Mouse (Mus musculus): ENCODE results near the gene Gm11032. TPM values are rescaled to one million over a fixed set of nuclear protein-coding genes. Genes with fewer than 3 reads are reported as not detected.
"Not testable (repeated sequence)": the region's sequence is repeated elsewhere in the genome, so short reads cannot be mapped to it uniquely, and the experiment has no call there.

Gm11032 gene
- polyA plus RNA-seq (2015; fragmentation: Nextera tagmentation; extraction: Ambion mirVana): not detected in 2 replicates

DNA sequence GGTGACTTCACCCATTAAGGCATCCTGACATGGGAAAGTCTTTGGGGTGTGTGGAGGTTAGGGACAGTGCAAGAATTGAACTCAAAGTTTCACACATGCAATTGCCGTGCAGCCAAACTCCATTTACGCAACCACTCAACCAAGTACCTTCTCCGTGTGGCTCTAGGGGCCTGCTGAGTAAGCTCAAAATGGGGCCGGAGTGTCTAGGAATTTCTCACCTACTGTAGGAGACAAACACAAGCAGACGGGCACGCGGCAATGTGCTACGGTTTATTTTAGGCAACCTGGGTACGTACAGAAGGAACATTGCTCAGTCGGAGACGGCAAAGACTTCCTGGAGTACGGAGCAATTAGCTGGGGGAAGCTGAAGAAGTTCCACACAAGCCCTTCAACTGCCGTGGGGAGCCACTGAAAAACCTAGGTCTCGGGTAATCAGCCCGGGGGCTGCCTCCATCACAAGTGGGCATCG, at the start of gene Gm11032:
Gene Gm11032 (plus strand): TSS at position 51 of the 469 bp plus-strand sequence.
- H3K36me3 ChIP-seq: no peaks in the 10 kb centered on the region
- no peaks in the 10 kb centered on the region for H3K27me3 ChIP-seq
- 88% methylated on average over 16 of the region's 16 CpGs for WGBS
- no peak for ATAC-seq
- no peaks in the 10 kb centered on the region for H3K4me1 ChIP-seq (replicated peaks)
- H3K9ac ChIP-seq (replicated peaks): no peak within 1 kb of the TSS
- no peak within 1 kb of the TSS for H3K4me3 ChIP-seq (replicated peaks)
- H3K9me3 ChIP-seq: no peaks in the 10 kb centered on the region
- no peak within 1 kb of the TSS for H3K4me2 ChIP-seq (replicated peaks)
- H3K27ac ChIP-seq: no peak within 1 kb of the TSS

DNA sequence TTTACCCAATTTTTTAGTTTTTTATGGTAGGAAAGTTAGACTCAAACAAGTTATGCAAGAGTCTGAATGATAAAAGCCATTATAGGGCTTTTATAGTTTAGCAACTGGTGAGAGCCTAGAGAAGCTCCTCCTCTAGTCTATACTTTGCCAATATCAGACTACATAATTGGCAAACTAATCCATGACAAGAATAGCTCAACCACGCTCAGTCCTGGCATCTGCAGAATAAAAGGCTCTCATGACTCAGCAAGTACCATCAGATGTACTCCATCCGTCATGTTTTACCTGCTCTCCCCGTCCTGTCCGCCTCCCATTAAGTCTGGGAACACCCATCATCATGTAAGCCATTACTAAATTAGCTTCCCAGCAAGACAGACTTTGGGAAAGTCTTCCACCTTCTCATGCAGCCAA, 48.4 kb upstream of the Gm11032 start:
- ATAC-seq: no peak
- H3K27me3 ChIP-seq: no peaks in the 10 kb centered on the region
- H3K9me3 ChIP-seq: no peaks in the 10 kb centered on the region
- H3K9ac ChIP-seq (replicated peaks): no peak overlapping the region
- no peak overlapping the region for H3K4me2 ChIP-seq (replicated peaks)
- 84% methylated on average over 4 of the region's 4 CpGs for WGBS
- no peak overlapping the region for H3K4me3 ChIP-seq (replicated peaks)
- H3K4me1 ChIP-seq (replicated peaks): no peaks in the 10 kb centered on the region
- no peak overlapping the region for H3K27ac ChIP-seq
- H3K36me3 ChIP-seq: no peaks in the 10 kb centered on the region

DNA sequence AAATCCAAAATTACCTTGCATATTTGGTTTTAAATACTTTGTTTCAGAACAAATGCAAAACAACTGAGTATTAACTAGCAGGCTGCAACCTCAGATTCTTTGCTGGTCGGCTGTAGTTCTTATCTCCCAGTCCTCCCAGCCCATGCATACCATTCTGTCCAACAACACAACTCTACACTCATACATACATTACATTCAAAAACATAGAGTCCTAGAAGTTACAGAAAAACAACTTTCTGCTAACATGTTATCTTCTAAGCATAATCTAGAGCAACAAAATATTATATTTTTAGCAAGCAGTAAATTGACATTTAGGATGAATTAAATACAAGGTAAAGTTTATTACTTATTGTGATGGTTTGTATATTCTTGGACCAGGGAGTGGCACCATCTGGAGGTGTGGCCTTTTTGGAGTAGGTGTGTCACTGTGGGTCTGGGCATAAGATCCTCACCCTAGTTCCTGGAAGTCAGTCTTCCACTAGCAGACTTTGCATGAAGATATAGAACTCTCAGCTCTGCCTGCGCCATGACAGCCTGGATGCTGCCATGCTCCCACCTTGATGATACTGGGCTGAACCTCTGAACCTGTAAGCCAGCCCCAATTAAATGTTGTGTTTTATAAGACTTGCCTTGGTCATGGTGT, 43.7 kb upstream of the Gm11032 start:
- not testable (repeated sequence) for H3K4me3 ChIP-seq (replicated peaks); H3K9ac ChIP-seq (replicated peaks); H3K9me3 ChIP-seq; ATAC-seq; H3K27me3 ChIP-seq; H3K36me3 ChIP-seq; H3K27ac ChIP-seq; H3K4me2 ChIP-seq (replicated peaks); H3K4me1 ChIP-seq (replicated peaks)
- 92% methylated on average over 2 of the region's 2 CpGs for WGBS

DNA sequence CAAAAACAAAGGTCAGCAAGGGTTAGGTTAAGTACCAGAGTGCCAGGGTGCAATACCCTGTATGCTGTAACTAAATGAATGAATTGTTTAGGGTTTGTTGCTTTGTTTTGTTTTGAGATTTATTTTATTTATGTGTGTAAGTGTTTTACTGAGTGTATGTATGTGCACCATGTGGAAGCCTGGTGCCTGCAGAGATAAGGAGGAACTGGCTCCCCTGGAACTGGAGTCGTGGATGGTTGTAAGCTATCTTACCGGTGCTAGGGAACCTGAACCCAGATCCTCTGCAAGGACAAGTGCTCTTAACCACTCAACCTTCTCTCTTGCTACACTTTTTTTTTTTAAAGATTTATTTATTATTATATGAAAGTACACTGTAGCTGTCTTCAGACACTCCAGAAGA, 42.8 kb upstream of the Gm11032 start:
- Histone ChIP-seq H3K9me3 (no peaks in the 10 kb centered on the region), H3K9ac (replicated peaks) (no peak overlapping the region), H3K4me2 (replicated peaks) (no peak overlapping the region), H3K36me3 (no peaks in the 10 kb centered on the region), H3K4me1 (replicated peaks) (no peaks in the 10 kb centered on the region), H3K27me3 (no peaks in the 10 kb centered on the region), H3K4me3 (replicated peaks) (no peak overlapping the region), H3K27ac (no peak overlapping the region)
- WGBS: 95% methylated on average over 2 of the region's 2 CpGs
- ATAC-seq: no peak

DNA sequence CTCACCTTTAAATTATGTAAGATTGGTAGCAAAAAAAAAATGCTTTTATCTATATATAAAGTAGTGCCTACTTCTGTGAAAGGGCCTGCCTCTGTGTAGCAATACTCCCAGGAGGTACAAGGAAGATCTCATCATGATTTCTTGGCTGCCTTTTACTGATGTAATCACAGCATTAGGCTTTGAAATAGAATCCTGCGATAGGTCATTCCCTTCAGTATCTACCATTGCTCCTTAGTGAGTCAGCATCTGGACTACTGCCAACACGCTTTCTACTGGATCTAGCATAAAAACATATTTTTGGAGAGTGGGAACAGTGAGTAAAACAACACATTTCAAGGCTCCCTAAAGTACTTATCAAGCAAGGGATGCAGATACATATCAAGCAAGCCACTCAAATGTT, 41.2 kb upstream of the Gm11032 start:
- no peak overlapping the region for H3K27ac ChIP-seq
- WGBS: 85% methylated on average over 2 of the region's 2 CpGs
- no peaks in the 10 kb centered on the region for H3K27me3 ChIP-seq
- no peak overlapping the region for H3K9ac ChIP-seq (replicated peaks)
- no peaks in the 10 kb centered on the region for H3K9me3 ChIP-seq
- H3K4me3 ChIP-seq (replicated peaks): no peak overlapping the region
- no peak overlapping the region for H3K4me2 ChIP-seq (replicated peaks)
- no peaks in the 10 kb centered on the region for H3K4me1 ChIP-seq (replicated peaks)
- no peaks in the 10 kb centered on the region for H3K36me3 ChIP-seq
- no peak for ATAC-seq

DNA sequence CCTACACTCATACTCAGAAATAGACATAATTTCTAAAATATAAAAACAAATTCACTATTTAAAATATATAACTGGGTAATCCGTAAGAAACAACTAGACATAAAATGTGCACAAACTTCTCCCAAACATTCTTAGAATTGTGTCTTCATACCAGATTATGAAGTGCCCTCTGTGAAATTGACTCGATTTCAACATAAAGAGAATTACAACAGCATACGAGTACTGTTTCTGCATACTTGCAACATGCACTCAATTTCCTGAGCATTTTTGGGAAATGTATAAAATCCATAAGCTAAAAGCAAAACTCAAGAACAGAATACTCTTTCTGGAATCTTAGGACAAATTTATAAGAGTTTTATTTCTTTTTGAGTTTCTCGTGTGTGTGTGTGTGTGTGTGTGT, 28.1 kb upstream of the Gm11032 start:
- Histone ChIP-seq H3K4me2 (replicated peaks) (no peak overlapping the region), H3K36me3 (no peaks in the 10 kb centered on the region), H3K27ac (no peak overlapping the region), H3K4me1 (replicated peaks) (peaks cover 29% of the 10 kb centered on the region), H3K9me3 (no peaks in the 10 kb centered on the region), H3K27me3 (no peaks in the 10 kb centered on the region), H3K9ac (replicated peaks) (no peak overlapping the region), H3K4me3 (replicated peaks) (no peak overlapping the region)
- ATAC-seq: no peak
- WGBS: 90% methylated on average over 4 of the region's 4 CpGs

DNA sequence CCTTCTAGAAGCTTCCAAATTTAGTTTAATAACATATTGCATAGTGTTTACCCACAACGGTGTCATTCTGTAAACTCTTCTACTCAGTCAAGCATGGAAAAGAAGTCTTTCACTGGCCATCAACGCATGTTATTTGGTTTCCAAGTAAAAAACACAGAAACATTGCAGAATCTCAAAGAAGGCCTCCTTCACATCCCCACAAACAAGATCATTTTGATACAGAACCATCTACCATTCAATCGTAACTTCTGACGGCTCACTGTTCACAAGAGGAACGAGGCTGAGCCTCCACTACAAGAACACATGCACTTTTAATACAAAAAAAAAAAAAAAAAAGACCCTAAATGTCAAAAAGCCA, 26.4 kb upstream of the Gm11032 start:
- Histone ChIP-seq H3K4me2 (replicated peaks) (peak overlapping the region; percentile 66), H3K27ac (no peak overlapping the region), H3K4me3 (replicated peaks) (peak overlapping the region; percentile 86), H3K36me3 (no peaks in the 10 kb centered on the region), H3K9me3 (no peaks in the 10 kb centered on the region), H3K9ac (replicated peaks) (peak overlapping the region; percentile 93), H3K27me3 (no peaks in the 10 kb centered on the region), H3K4me1 (replicated peaks) (peaks cover 29% of the 10 kb centered on the region)
- 20% methylated on average over 5 of the region's 5 CpGs for WGBS
- no peak for ATAC-seq

DNA sequence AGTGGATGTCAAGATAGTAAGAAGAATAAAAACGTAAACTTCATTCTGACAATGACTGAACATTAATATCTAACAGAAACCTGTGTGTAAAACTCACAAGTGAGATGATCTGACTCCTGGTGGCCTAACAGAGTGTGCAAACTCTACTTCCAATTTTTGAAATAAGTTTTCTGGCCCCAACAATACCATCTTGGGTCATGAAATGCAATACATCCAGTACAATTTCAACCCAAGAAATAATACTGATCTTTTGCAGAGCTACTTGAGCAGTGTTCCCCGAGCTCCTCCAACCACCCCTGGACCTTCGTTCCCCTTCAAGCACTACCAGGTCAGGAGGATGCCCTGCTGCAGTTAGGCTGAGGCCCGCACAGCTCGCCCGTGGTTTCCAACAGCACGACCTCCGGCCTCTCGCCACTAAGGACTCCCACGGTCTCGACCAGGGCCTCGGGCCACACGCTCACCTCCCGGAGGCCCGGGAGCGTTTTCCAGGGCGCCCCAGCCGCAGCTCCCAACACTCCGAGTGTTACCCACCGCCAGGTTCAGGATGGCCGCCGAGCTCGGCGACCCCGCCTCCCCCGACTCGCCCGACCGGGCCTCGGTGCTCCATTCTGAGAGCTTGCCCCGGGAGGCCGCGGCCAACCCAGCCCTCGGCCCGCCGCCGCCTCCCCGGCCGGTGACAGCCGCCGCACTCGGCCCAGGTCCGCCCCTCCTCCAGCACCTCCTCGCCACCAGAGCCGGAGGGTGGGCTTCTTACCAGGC, 25.8 kb upstream of the Gm11032 start:
- Histone ChIP-seq H3K27me3 (no peaks in the 10 kb centered on the region), H3K27ac (peak overlapping the region; percentile 95), H3K4me1 (replicated peaks) (peaks cover 29% of the 10 kb centered on the region), H3K9ac (replicated peaks) (peak overlapping the region; percentile 93), H3K9me3 (no peaks in the 10 kb centered on the region), H3K36me3 (no peaks in the 10 kb centered on the region), H3K4me3 (replicated peaks) (peak overlapping the region; percentile 86), H3K4me2 (replicated peaks) (peak overlapping the region; percentile 66)
- WGBS: under 1% methylated on average over 42 of the region's 45 CpGs
- peak; percentile 95 for ATAC-seq

DNA sequence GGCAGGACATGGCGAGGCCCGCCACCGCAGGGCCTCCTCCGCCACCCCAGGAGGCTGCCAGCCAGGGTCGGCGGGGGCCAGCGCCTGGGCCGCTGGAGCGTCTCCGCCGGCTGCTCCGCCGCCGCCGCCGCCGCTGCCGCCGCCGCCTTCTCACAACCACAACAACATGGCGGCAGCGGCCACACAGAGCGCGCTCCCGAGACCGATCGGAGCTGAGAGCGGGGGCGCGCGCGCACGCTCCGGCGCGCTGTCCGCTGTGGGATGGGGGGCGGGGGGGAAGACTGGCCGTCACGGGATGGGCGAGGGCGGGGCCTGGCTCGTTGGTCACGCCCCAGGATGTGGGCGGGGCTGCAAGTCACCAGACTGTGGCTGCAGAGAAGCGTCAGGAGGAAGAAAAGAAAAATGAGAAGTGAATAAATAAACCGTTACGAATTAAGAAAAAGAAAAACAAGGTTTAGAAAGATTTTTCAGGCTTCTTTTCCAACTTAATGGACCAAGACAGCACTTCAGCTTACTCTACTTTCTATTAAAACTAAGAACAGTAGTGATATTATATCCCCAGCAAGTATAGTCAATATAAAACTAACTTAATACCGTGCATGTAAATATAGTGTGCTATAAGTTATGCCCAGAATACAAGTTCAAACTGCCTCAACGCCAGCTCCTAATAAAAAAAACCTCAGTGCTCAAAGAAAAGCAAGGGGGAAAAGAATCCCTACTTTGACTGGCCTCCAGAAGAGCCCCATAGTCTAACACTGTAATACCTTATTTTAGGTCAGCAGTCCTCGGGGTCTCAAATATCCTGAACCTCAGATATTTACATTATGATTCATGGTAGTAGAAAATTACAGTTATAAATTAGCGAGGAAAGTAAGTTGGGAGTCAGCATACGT, 25.0 kb upstream of the Gm11032 start, which contains the start of gene Mtmr3:
Gene Mtmr3 (minus strand): TSS at position 256 of the 893 bp plus-strand sequence.
- WGBS: 5% methylated on average over 44 of the region's 53 CpGs
- H3K4me2 ChIP-seq (replicated peaks): peak within 1 kb of the TSS; percentile 66
- no peaks in the 10 kb centered on the region for H3K27me3 ChIP-seq
- peak within 1 kb of the TSS; percentile 93 for H3K9ac ChIP-seq (replicated peaks)
- H3K27ac ChIP-seq: peak within 1 kb of the TSS; percentile 95
- no peaks in the 10 kb centered on the region for H3K9me3 ChIP-seq
- no peaks in the 10 kb centered on the region for H3K36me3 ChIP-seq
- peaks cover 29% of the 10 kb centered on the region for H3K4me1 ChIP-seq (replicated peaks)
- peak within 1 kb of the TSS; percentile 86 for H3K4me3 ChIP-seq (replicated peaks)
- ATAC-seq: peak; percentile 89

DNA sequence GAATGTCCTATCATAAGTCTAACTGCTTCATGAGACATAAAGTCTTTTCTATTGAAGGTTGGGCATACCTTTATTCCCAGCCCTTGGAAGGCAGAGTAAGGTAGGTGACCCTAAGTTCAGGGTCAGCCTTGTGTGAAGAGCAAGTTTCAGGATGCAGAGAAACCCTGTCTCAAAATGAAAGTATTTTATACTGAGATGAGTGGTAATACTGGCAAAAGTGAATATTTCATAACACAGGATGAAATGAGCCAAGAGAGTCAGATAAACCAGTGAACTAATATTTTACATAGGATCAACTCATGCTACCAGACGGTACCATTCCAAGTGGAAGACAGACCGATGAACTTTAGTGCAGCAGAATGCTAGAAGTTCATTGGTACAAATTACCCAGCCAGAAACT, 21.5 kb upstream of the Gm11032 start:
- Histone ChIP-seq H3K4me2 (replicated peaks) (no peak overlapping the region), H3K4me3 (replicated peaks) (no peak overlapping the region), H3K9ac (replicated peaks) (no peak overlapping the region), H3K36me3 (no peaks in the 10 kb centered on the region), H3K27me3 (no peaks in the 10 kb centered on the region), H3K9me3 (no peaks in the 10 kb centered on the region), H3K27ac (no peak overlapping the region), H3K4me1 (replicated peaks) (peaks cover 18% of the 10 kb centered on the region)
- ATAC-seq: no peak
- 93% methylated on average over 2 of the region's 2 CpGs for WGBS

DNA sequence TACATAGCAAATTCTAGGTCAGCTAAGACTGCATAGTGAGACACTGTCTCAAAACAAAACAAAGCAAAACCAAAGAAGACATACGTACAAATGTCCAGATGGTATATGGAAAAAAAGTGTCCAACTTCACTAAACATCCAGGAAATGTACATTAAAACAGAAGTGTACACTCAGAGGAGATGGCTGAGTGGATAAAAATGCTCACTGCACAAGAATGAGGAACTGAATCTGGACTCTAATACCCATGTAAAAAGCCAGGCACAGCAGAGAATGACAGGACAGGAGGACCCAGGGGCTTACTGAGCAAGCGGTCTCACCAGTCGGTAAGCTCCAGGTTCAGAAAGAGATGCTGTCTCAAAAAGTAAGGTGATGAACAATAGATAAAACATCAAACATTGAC, 20.0 kb upstream of the Gm11032 start:
- ATAC-seq: no peak
- Histone ChIP-seq H3K4me2 (replicated peaks) (no peak overlapping the region), H3K27me3 (no peaks in the 10 kb centered on the region), H3K27ac (no peak overlapping the region), H3K9ac (replicated peaks) (no peak overlapping the region), H3K9me3 (no peaks in the 10 kb centered on the region), H3K4me3 (replicated peaks) (no peak overlapping the region), H3K36me3 (no peaks in the 10 kb centered on the region), H3K4me1 (replicated peaks) (peaks cover 15% of the 10 kb centered on the region; the same call in 1 of the 2 replicates)
- WGBS: 88% methylated on average over 3 of the region's 3 CpGs

DNA sequence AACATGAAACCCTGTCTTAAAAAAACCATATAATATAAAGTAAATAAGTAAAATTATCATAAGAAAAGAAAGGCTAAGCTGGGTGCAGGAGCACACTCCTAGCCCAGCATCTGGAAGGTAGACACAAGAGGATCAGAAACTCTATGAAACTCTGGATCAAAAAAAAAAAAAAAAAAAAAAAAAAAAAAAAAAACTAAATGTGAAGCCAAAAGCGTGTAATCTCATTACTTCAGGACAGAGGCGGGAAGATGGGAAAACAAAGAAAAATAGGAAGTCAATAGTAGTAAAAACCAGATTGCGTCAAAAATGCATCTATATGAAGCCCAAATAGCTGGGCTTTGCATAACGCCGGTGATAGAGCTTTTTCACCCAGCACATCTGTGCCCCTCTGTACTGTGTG, 18.0 kb upstream of the Gm11032 start:
- Histone ChIP-seq H3K27me3 (no peaks in the 10 kb centered on the region), H3K4me2 (replicated peaks) (no peak overlapping the region), H3K9me3 (no peaks in the 10 kb centered on the region), H3K9ac (replicated peaks) (no peak overlapping the region), H3K4me3 (replicated peaks) (no peak overlapping the region), H3K27ac (no peak overlapping the region), H3K4me1 (replicated peaks) (peaks cover 13% of the 10 kb centered on the region; the same call in 1 of the 2 replicates), H3K36me3 (no peaks in the 10 kb centered on the region)
- 55% methylated on average over 5 of the region's 5 CpGs for WGBS
- ATAC-seq: no peak
